Mouse (Mus musculus): ENCODE data around the gene Tbc1d1.
"Not testable (repeated sequence)": the region's sequence is repeated elsewhere in the genome, so short reads cannot be mapped to it uniquely, and the experiment has no call there.

Gene Tbc1d1

GRCm38 (mm10) chr5:64345181-64345735 is 189.2 kb downstream of the Tbc1d1 start:
- DNase-seq (ENCODE audit: inconsistent age in 2 of 2, low spot score in 1 of 2): no peak

- no peak for DNase-seq (ENCODE audit: inconsistent age in 2 of 2, low spot score in 1 of 2)
Observed at GRCm38 (mm10) chr5:64345761-64346160, 189.7 kb downstream of the Tbc1d1 start.

- peak; percentile 71 to 82 for DNase-seq (ENCODE audit: inconsistent age in 2 of 2, low spot score in 1 of 2)
Observed at GRCm38 (mm10) chr5:64346343-64346885, 190.3 kb downstream of the Tbc1d1 start.

GRCm38 (mm10) chr5:64348166-64348565 is 192.1 kb downstream of the Tbc1d1 start:
- DNase-seq (ENCODE audit: inconsistent age in 2 of 2, low spot score in 1 of 2): no peak

GRCm38 (mm10) chr5:64348780-64349179 is 192.7 kb downstream of the Tbc1d1 start:
- no peak for DNase-seq (ENCODE audit: inconsistent age in 2 of 2, low spot score in 1 of 2)

- DNase-seq (ENCODE audit: inconsistent age in 2 of 2, low spot score in 1 of 2): no peak
Observed at GRCm38 (mm10) chr5:64351968-64352367, 195.9 kb downstream of the Tbc1d1 start.

- no peak for DNase-seq (ENCODE audit: inconsistent age in 2 of 2, low spot score in 1 of 2)
Observed at GRCm38 (mm10) chr5:64358639-64359584, 202.8 kb downstream of the Tbc1d1 start.

GRCm38 (mm10) chr5:64360147-64360875 is 204.2 kb downstream of the Tbc1d1 start:
- no peak for DNase-seq (ENCODE audit: inconsistent age in 2 of 2, low spot score in 1 of 2)

- not testable (repeated sequence) for DNase-seq (ENCODE audit: inconsistent age in 2 of 2, low spot score in 1 of 2)
Observed at GRCm38 (mm10) chr5:64360876-64361268, 204.8 kb downstream of the Tbc1d1 start.

GRCm38 (mm10) chr5:64363859-64364406 is 207.8 kb downstream of the Tbc1d1 start:
- peak in 1 of 2 experiments; percentile 39 for DNase-seq (ENCODE audit: inconsistent age in 2 of 2, low spot score in 1 of 2)

- peak in 1 of 2 experiments; percentile 58 for DNase-seq (ENCODE audit: inconsistent age in 2 of 2, low spot score in 1 of 2)
Observed at GRCm38 (mm10) chr5:64364432-64365125, 208.5 kb downstream of the Tbc1d1 start.

- peak in 1 of 2 experiments; percentile 49 for DNase-seq (ENCODE audit: inconsistent age in 2 of 2, low spot score in 1 of 2)
Observed at GRCm38 (mm10) chr5:64365187-64366066, 209.3 kb downstream of the Tbc1d1 start.

GRCm38 (mm10) chr5:64366113-64366512 is 210.0 kb downstream of the Tbc1d1 start:
- no peak for DNase-seq (ENCODE audit: inconsistent age in 2 of 2, low spot score in 1 of 2)

GRCm38 (mm10) chr5:64367426-64367825 is 211.3 kb downstream of the Tbc1d1 start:
- DNase-seq (ENCODE audit: inconsistent age in 2 of 2, low spot score in 1 of 2): peak; percentile 83 to 93

- DNase-seq (ENCODE audit: inconsistent age in 2 of 2, low spot score in 1 of 2): no peak
Observed at GRCm38 (mm10) chr5:64371331-64371831, 215.3 kb downstream of the Tbc1d1 start.

- DNase-seq (ENCODE audit: inconsistent age in 2 of 2, low spot score in 1 of 2): no peak
Observed at GRCm38 (mm10) chr5:64372292-64372961, 216.3 kb downstream of the Tbc1d1 start.

- no peak for DNase-seq (ENCODE audit: inconsistent age in 2 of 2, low spot score in 1 of 2)
Observed at GRCm38 (mm10) chr5:64373695-64374094, 217.6 kb downstream of the Tbc1d1 start.

GRCm38 (mm10) chr5:64375851-64376250 is 219.7 kb downstream of the Tbc1d1 start:
- DNase-seq (ENCODE audit: inconsistent age in 2 of 2, low spot score in 1 of 2): no peak

- no peak for DNase-seq (ENCODE audit: inconsistent age in 2 of 2, low spot score in 1 of 2)
Observed at GRCm38 (mm10) chr5:64376466-64376865, 220.4 kb downstream of the Tbc1d1 start.

Data from adrenal gland, adult (tissue).